Mouse (Mus musculus): Measurements from ENCODE around the gene Gm9040. TPM values are rescaled to one million over a fixed set of nuclear protein-coding genes. Genes with fewer than 3 reads are reported as not detected.
"Not testable (repeated sequence)": the region's sequence is repeated elsewhere in the genome, so short reads cannot be mapped to it uniquely, and the experiment has no call there.

Gm9040 gene
- not detected in 3 replicates for total RNA-seq (2017)

GRCm38 (mm10) chr10:118326869-118327268, at the start of gene Gm9040:
Gene Gm9040, minus strand, starts transcription at chr10:118326969.
- not testable (repeated sequence) for ATAC-seq (replicated peaks; ENCODE audit: insufficient number of reproducible peaks, low FRiP score, low TSS enrichment, poor library complexity, severe bottlenecking)

- peak; percentile 99 for ATAC-seq (replicated peaks; ENCODE audit: insufficient number of reproducible peaks, low FRiP score, low TSS enrichment, poor library complexity, severe bottlenecking)
These were observed 43.7 kb upstream of the Gm9040 start for GRCm38 (mm10) chr10:118370443-118370842.

GRCm38 (mm10) chr10:118369518-118369917, 42.7 kb upstream of the Gm9040 start:
- no peak for ATAC-seq (replicated peaks; ENCODE audit: insufficient number of reproducible peaks, low FRiP score, low TSS enrichment, poor library complexity, severe bottlenecking)

- ATAC-seq (replicated peaks; ENCODE audit: insufficient number of reproducible peaks, low FRiP score, low TSS enrichment, poor library complexity, severe bottlenecking), result not testable (repeated sequence)
These were observed 27.2 kb upstream of the Gm9040 start, which contains the start of gene Gm9049 for GRCm38 (mm10) chr10:118354005-118354404. Gene Gm9049, minus strand, starts transcription at chr10:118354105.

GRCm38 (mm10) chr10:118348579-118348978, 21.8 kb upstream of the Gm9040 start, which contains the start of gene Gm9048:
Gene Gm9048, minus strand, starts transcription at chr10:118348679.
- not testable (repeated sequence) for ATAC-seq (replicated peaks; ENCODE audit: insufficient number of reproducible peaks, low FRiP score, low TSS enrichment, poor library complexity, severe bottlenecking)

- not testable (repeated sequence) for ATAC-seq (replicated peaks; ENCODE audit: insufficient number of reproducible peaks, low FRiP score, low TSS enrichment, poor library complexity, severe bottlenecking)
These were observed 16.4 kb upstream of the Gm9040 start, which contains the start of gene Gm9046 for GRCm38 (mm10) chr10:118343155-118343554. Gene Gm9046, minus strand, starts transcription at chr10:118343255.

- ATAC-seq (replicated peaks; ENCODE audit: insufficient number of reproducible peaks, low FRiP score, low TSS enrichment, poor library complexity, severe bottlenecking), result not testable (repeated sequence)
These were observed 11.0 kb upstream of the Gm9040 start, which contains the start of gene Gm9045 for GRCm38 (mm10) chr10:118337731-118338130. Gene Gm9045, minus strand, starts transcription at chr10:118337831.

- not testable (repeated sequence) for ATAC-seq (replicated peaks; ENCODE audit: insufficient number of reproducible peaks, low FRiP score, low TSS enrichment, poor library complexity, severe bottlenecking)
These were observed 5.5 kb upstream of the Gm9040 start, which contains the start of gene Gm9044 for GRCm38 (mm10) chr10:118332308-118332707. Gene Gm9044, minus strand, starts transcription at chr10:118332408.

GRCm38 (mm10) chr10:118319024-118319423, 7.7 kb downstream of the Gm9040 start:
- ATAC-seq (replicated peaks; ENCODE audit: insufficient number of reproducible peaks, low FRiP score, low TSS enrichment, poor library complexity, severe bottlenecking), result no peak

GRCm38 (mm10) chr10:118302133-118302532, 24.6 kb downstream of the Gm9040 start:
- 0 out of 2 replicates have a peak, but pooled peaks have one; percentile 40 for ATAC-seq (replicated peaks; ENCODE audit: insufficient number of reproducible peaks, low FRiP score, low TSS enrichment, poor library complexity, severe bottlenecking)

GRCm38 (mm10) chr10:118294938-118295337, 31.8 kb downstream of the Gm9040 start, which contains the start of gene Iltifb:
Gene Iltifb, minus strand, starts transcription at chr10:118295038.
- ATAC-seq (replicated peaks; ENCODE audit: insufficient number of reproducible peaks, low FRiP score, low TSS enrichment, poor library complexity, severe bottlenecking), result no peak

- ATAC-seq (replicated peaks; ENCODE audit: insufficient number of reproducible peaks, low FRiP score, low TSS enrichment, poor library complexity, severe bottlenecking), result not testable (repeated sequence)
These were observed 43.8 kb downstream of the Gm9040 start for GRCm38 (mm10) chr10:118283016-118283415.

GRCm38 (mm10) chr10:118282565-118282964, 44.2 kb downstream of the Gm9040 start:
- ATAC-seq (replicated peaks; ENCODE audit: insufficient number of reproducible peaks, low FRiP score, low TSS enrichment, poor library complexity, severe bottlenecking), result not testable (repeated sequence)

GRCm38 (mm10) chr10:118278069-118278468, 48.7 kb downstream of the Gm9040 start:
- ATAC-seq (replicated peaks; ENCODE audit: insufficient number of reproducible peaks, low FRiP score, low TSS enrichment, poor library complexity, severe bottlenecking), result not testable (repeated sequence)

Other genes starting within 250 kb of the Gm9040 start
- 225 to 295 TPM (median 275 TPM) in 3 replicates for gene Mdm1, start 185.2 kb downstream of the Gm9040 start, total RNA-seq (2017)
- gene Il22, start 122.0 kb downstream of the Gm9040 start, total RNA-seq (2017), result not detected in 3 replicates
- gene Gm32717, start 86.2 kb downstream of the Gm9040 start, total RNA-seq (2017), result not detected in 3 replicates
- not detected in 3 replicates for gene Gm32802, start 68.3 kb downstream of the Gm9040 start, total RNA-seq (2017)
- gene Iltifb, start 31.9 kb downstream of the Gm9040 start, total RNA-seq (2017), result not detected in 3 replicates
- not detected in 3 replicates for gene Gm9044, start 5.4 kb upstream of the Gm9040 start, total RNA-seq (2017)
- not detected in 3 replicates for gene Gm9045, start 10.9 kb upstream of the Gm9040 start, total RNA-seq (2017)
- gene Gm9046, start 16.3 kb upstream of the Gm9040 start, total RNA-seq (2017), result not detected in 3 replicates
- not detected in 3 replicates for gene Gm9048, start 21.7 kb upstream of the Gm9040 start, total RNA-seq (2017)
- gene Gm9049, start 27.1 kb upstream of the Gm9040 start, total RNA-seq (2017), result not detected in 3 replicates
- 59.4 to 177 TPM (median 69.7 TPM) in 3 replicates for gene Ifng, start 114.1 kb upstream of the Gm9040 start, total RNA-seq (2017)